Mouse (Mus musculus) embryonic fibroblast, embryonic 13.5 days (primary cell): ENCODE results near the gene 1500009L16Rik.

Experiments used
- CTCF ChIP-seq: IDR thresholded peaks from 2 replicates; pipeline ENCODE4 v1.5.1; 2011; ENCODE audit warnings: mild to moderate bottlenecking, control low read depth, low read length, moderate library complexity, borderline replicate concordance; ENCODE audit not compliant: insufficient read depth
- POLR2A ChIP-seq: IDR thresholded peaks from 2 replicates; pipeline ENCODE4 v1.6.1; 2011; ENCODE audit warnings: low read depth, mild to moderate bottlenecking, control low read depth, low read length, moderate library complexity

DNA sequence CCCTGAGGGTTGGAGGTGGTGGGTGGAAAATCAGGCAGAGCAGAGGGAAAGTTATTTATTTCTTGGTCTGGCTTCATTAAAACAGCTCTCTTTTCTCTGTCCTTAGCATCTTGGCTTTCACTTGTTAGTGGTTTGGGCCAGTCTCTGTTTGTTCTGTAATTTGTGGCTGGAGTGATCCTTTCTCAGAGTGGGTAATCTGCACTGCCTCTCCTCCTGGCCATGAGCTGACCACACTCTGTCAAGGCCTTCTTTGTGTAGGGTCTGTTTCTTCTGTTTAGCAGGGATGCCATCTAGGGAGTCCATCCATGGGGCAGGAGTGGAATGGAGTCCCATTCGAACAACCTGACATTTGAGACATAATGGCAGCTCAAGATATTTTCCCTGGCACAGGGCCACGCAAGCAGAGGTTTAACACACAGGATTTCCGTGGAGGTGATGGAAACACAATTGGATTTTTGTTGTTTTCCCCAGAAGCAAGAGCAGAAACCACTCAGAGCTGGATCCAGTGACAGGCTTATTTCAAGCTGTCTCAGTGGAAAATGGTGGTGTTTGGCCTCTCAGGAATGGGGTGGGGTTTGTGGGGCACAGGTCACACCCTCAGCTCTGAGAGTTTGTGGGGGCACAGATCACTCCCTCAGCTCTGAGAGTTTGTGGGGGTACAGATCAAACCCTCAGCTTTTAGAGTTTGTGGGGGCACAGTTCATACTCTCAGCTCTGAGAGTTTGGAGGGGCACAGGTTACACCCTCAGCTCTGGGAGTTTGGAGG lies 63.1 kb downstream of the 1500009L16Rik start:
- TF ChIP-seq POLR2A (no peak), CTCF (no peak)
